Comparison of ENCODE assay signal across 8 mouse cellular contexts in genomic region chr10:121587371-121587840, GRCm38 (mm10). TPM values are rescaled to one million over a fixed set of nuclear protein-coding genes. Genes with fewer than 3 reads are reported as not detected.
DNase-seq lines count a peak whose midpoint lies in the region; ATAC-seq and TF ChIP-seq lines count a peak whose summit lies in the region.

No protein-coding gene starts in this region.

- no peak for ATAC-seq in embryonic facial prominence, embryonic 13.5 days (ENCODE audit: insufficient number of reproducible peaks, insufficient read depth, low FRiP score, low TSS enrichment, low read depth)
- no peak for ATAC-seq in intestine, postnatal 0 days
- no peak for ATAC-seq in neural tube, embryonic 14.5 days (ENCODE audit: low read depth)

- 61% methylated on average over 6 of the region's 6 CpGs for WGBS in embryonic facial prominence, embryonic 13.5 days
- 54% methylated on average over 6 of the region's 6 CpGs for WGBS in intestine, postnatal 0 days
- WGBS in neural tube, embryonic 14.5 days: 68% methylated on average over 6 of the region's 6 CpGs

- H3K27me3 ChIP-seq in embryonic facial prominence, embryonic 13.5 days: no peaks in the 10 kb centered on the region
- H3K27me3 ChIP-seq in intestine, postnatal 0 days (replicated peaks; ENCODE audit: control insufficient read depth, insufficient read depth, low read length): no peaks in the 10 kb centered on the region
- H3K27me3 ChIP-seq in neural tube, embryonic 14.5 days (ENCODE audit: control insufficient read depth, insufficient read depth, low read length): no peaks in the 10 kb centered on the region

- intact Hi-C loops in left cerebral cortex, adult 2 months (cut with DNase I): loop anchor here (2.0 kb wide), 1 partner anchor 37 kb away; no protein-coding TSS in a partner anchor
- intact Hi-C loops in left cerebral cortex, postnatal 14 days (cut with DNase I): no loop called here

- H3K4me1 ChIP-seq in embryonic facial prominence, embryonic 13.5 days: peaks cover 9% of the 10 kb centered on the region
- H3K4me1 ChIP-seq in intestine, postnatal 0 days (replicated peaks; ENCODE audit: control insufficient read depth, insufficient read depth, low read length): no peaks in the 10 kb centered on the region
- H3K4me1 ChIP-seq in neural tube, embryonic 14.5 days (ENCODE audit: control insufficient read depth, insufficient read depth, low read length): peaks cover 10% of the 10 kb centered on the region

- H3K4me2 ChIP-seq in embryonic facial prominence, embryonic 13.5 days: peak overlapping the region; percentile 62
- H3K4me2 ChIP-seq in intestine, postnatal 0 days (replicated peaks; ENCODE audit: low read depth): peak overlapping the region; percentile 62
- peak overlapping the region; percentile 89 for H3K4me2 ChIP-seq in neural tube, embryonic 14.5 days (ENCODE audit: low read depth, low read length)

- H3K27ac ChIP-seq in left cerebral cortex, adult 2 months: peak overlapping the region; percentile 90
- H3K27ac ChIP-seq in embryonic facial prominence, embryonic 13.5 days: peak overlapping the region; percentile 77; the same call in 1 of the 2 replicates
- H3K27ac ChIP-seq in intestine, postnatal 0 days (ENCODE audit: low read depth, low read length): peak overlapping the region; percentile 99; the same call in 1 of the 2 replicates
- H3K27ac ChIP-seq in neural tube, embryonic 14.5 days (ENCODE audit: low read depth, low read length): no peak overlapping the region

- no peaks in the 10 kb centered on the region for H3K9me3 ChIP-seq in embryonic facial prominence, embryonic 13.5 days
- no peaks in the 10 kb centered on the region for H3K9me3 ChIP-seq in intestine, postnatal 0 days (ENCODE audit: control insufficient read depth)
- no peaks in the 10 kb centered on the region for H3K9me3 ChIP-seq in neural tube, embryonic 14.5 days (ENCODE audit: control insufficient read depth, low read length)

- H3K9ac ChIP-seq in embryonic facial prominence, embryonic 13.5 days: peak overlapping the region; percentile 93
- peak overlapping the region; percentile 95 for H3K9ac ChIP-seq in intestine, postnatal 0 days (ENCODE audit: low read depth, low read length)
- no peak overlapping the region for H3K9ac ChIP-seq in neural tube, embryonic 14.5 days (replicated peaks; ENCODE audit: low read depth, low read length)

- peaks cover 46% of the 10 kb centered on the region for H3K36me3 ChIP-seq in embryonic facial prominence, embryonic 13.5 days
- H3K36me3 ChIP-seq in intestine, postnatal 0 days (ENCODE audit: control insufficient read depth, insufficient read depth): peaks cover 36% of the 10 kb centered on the region
- peaks cover 16% of the 10 kb centered on the region; the same call in 1 of the 2 replicates for H3K36me3 ChIP-seq in neural tube, embryonic 14.5 days (ENCODE audit: control insufficient read depth, insufficient read depth, low read length)

- no peak for TF ChIP-seq CTCF in left cerebral cortex, adult 2 months (IDR thresholded peaks at IDR 0.05)
- no peak for TF ChIP-seq CTCF in intestine, postnatal 0 days (IDR thresholded peaks at IDR 0.05; ENCODE audit: low read depth)

- H3K4me3 ChIP-seq in left cerebral cortex, adult 2 months: peak overlapping the region; percentile 87
- peak overlapping the region; percentile 89 for H3K4me3 ChIP-seq in embryonic facial prominence, embryonic 13.5 days
- H3K4me3 ChIP-seq in intestine, postnatal 0 days (ENCODE audit: low read depth, low read length): peak overlapping the region; percentile 78
- H3K4me3 ChIP-seq in neural tube, embryonic 14.5 days (ENCODE audit: low read depth, low read length): peak overlapping the region; percentile 78; the same call in 1 of the 2 replicates

- no peak for DNase-seq in left cerebral cortex, adult 2 months (ENCODE audit: extremely low spot score in 1 of 2, low spot score in 2 of 2)
- no peak for DNase-seq in left cerebral cortex, postnatal 14 days (ENCODE audit: low spot score in 2 of 2)
- DNase-seq in embryo, embryonic 10 days (ENCODE audit: low spot score): no peak
- DNase-seq in frontal cortex, postnatal 36 days (ENCODE audit: low spot score in 2 of 2): no peak
- no peak for DNase-seq in adrenal gland, postnatal 25 days

RNA-seq across cellular contexts. Expression of gene Tbk1, which starts 0.8 kb away (rescaled TPM):
- 10 to 100 TPM; 47.2 to 50.3 TPM for total RNA-seq in left cerebral cortex, adult 2 months (2021)
- 10 to 100 TPM; 42.5 to 44.6 TPM for total RNA-seq in left cerebral cortex, postnatal 14 days (2021)
- 32.3 and 35.9 TPM in 2 replicates for polyA plus RNA-seq in embryonic facial prominence, embryonic 13.5 days (2015; fragmentation: Nextera tagmentation; extraction: Ambion mirVana)
- polyA plus RNA-seq in intestine, postnatal 0 days (2015; fragmentation: Nextera tagmentation; extraction: Ambion mirVana): 27.3 and 29.6 TPM in 2 replicates
- polyA plus RNA-seq in neural tube, embryonic 14.5 days (2014; fragmentation: Nextera tagmentation; extraction: Ambion mirVana): 37.5 and 38.3 TPM in 2 replicates
- 46.7 and 47.1 TPM in 2 replicates for total RNA-seq in adrenal gland, postnatal 25 days (2021)

RNA-seq across cellular contexts. Expression of gene Xpot, which starts 38.7 kb away (rescaled TPM):
- total RNA-seq in left cerebral cortex, adult 2 months (2021): 10 to 100 TPM; 63.8 to 76.9 TPM
- total RNA-seq in left cerebral cortex, postnatal 14 days (2021): 10 to 100 TPM; 62.1 to 67.3 TPM
- 48.1 and 61.6 TPM in 2 replicates for polyA plus RNA-seq in embryonic facial prominence, embryonic 13.5 days (2015; fragmentation: Nextera tagmentation; extraction: Ambion mirVana)
- 19.5 and 20.3 TPM in 2 replicates for polyA plus RNA-seq in intestine, postnatal 0 days (2015; fragmentation: Nextera tagmentation; extraction: Ambion mirVana)
- polyA plus RNA-seq in neural tube, embryonic 14.5 days (2014; fragmentation: Nextera tagmentation; extraction: Ambion mirVana): 28.4 and 39.3 TPM in 2 replicates
- total RNA-seq in adrenal gland, postnatal 25 days (2021): 83.7 and 83.9 TPM in 2 replicates

RNA-seq across cellular contexts. Expression of gene D930020B18Rik, which starts 54.0 kb away (rescaled TPM):
- under 1 TPM in 1 of 2 experiments, not detected in 1; 0.42 TPM for total RNA-seq in left cerebral cortex, adult 2 months (2021)
- under 1 TPM; 0.15 to 0.42 TPM for total RNA-seq in left cerebral cortex, postnatal 14 days (2021)
- 0.76 and 2.4 TPM in 2 replicates for polyA plus RNA-seq in embryonic facial prominence, embryonic 13.5 days (2015; fragmentation: Nextera tagmentation; extraction: Ambion mirVana)
- 0.05 and 0.12 TPM in 2 replicates for polyA plus RNA-seq in intestine, postnatal 0 days (2015; fragmentation: Nextera tagmentation; extraction: Ambion mirVana)
- 0.08 and 0.12 TPM in 2 replicates for polyA plus RNA-seq in neural tube, embryonic 14.5 days (2014; fragmentation: Nextera tagmentation; extraction: Ambion mirVana)
- total RNA-seq in adrenal gland, postnatal 25 days (2021): not detected in 2 replicates
